Mouse (Mus musculus) thymus, postnatal 0 days (tissue): ENCODE measurements around the gene Pik3c2a. TPM values are rescaled to one million over a fixed set of nuclear protein-coding genes. Genes with fewer than 3 reads are reported as not detected.

Experiments
- DNase-seq: peaks from one replicate; pipeline ENCODE4 v3.0.0-alpha.2; 2015; ENCODE audit warnings: low spot score
- polyA plus RNA-seq: library from polyadenylated mRNA; unstranded; fragments of >200 nt; fragmentation: Nextera tagmentation; extraction: Ambion mirVana; gene quantifications from 2 replicates; pipeline ENCODE4 v1.2.1, GENCODE M21; 2015

The Pik3c2a gene
- 7.4 and 11.2 TPM in 2 replicates for polyA plus RNA-seq

DNA sequence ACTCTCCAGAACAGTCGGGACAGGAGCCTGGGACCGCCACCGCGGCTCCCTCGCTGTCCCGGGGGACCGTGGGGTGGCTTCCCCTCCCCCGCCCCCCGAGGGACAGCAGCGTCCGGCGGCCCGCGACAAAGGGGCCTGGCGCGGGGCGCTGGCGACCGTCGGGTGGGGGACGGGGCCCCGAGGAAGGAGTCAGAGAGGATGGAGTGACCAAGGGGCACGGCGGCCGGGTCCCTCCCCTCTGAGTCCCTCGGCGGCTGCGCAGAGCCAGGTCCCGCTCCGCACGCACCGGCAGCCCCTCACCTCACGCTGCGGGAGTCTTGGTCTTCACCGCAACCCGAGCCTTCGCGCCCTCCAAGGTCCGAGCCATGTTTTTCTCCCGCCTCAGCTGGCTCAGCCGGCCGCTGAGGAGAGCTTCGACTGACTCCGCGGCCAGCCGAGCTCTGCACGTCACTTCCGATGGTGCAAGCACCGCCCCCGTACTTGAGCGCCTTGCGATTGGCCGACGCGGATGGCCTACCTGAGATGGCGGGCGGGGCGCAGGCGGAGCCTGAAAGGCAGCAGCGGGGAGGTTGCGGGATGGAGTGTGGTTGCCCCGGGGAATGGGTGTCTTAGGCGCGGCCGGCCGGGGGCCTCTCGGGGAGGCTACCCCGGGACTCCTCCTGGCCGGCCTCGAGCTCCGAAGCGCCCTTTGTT is at the start of gene Pik3c2a:
Gene Pik3c2a (minus strand): TSS at position 446 of the 693 bp plus-strand sequence.
- DNase-seq = peak; percentile 92

DNA sequence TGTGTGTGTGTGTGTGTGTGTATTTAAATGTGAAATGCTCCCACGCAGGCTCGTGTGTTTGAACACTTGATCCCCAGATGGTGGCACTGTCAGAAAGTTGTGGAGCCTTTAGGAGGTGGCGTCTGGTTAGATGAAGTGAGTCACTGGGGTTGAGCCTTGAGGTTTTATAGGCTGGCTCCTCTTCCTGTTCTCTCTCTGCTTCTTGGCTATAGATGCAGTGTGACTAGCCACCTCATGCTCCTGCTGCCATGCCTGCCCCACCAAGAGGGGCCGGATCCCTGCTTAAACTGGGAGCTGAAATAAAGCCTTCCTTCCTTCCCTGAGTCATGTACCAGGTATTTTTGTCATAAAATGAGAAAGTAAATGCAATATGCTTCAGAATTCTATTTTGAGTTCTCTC is 47.9 kb upstream of the Pik3c2a start:
- no peak for DNase-seq

DNA sequence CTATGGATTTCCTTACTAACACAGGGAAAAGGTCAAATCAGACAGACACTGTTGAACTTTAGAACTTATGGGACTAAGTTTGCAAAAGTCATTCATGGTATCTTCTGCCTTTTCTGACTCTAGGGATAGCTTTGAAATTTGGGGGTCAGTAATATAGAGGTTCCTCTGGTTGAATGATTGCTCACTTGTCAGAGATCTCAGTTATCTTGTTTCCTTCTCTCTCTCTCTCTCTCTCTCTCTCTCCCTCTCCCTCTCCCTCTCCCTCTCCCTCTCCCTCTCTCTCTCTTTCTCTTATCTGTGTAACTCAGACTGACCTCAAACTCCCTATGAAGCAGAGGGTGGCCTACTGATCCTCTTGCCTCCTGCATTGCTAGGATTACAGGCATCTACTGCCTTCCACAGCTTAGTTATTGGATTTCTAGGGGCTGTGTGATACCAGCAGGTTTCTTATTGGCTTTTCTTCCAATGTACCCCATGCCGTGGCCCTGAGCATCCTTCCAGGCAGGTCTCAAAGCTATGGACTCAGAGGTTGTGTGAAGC is 41.9 kb upstream of the Pik3c2a start:
- no peak for DNase-seq

DNA sequence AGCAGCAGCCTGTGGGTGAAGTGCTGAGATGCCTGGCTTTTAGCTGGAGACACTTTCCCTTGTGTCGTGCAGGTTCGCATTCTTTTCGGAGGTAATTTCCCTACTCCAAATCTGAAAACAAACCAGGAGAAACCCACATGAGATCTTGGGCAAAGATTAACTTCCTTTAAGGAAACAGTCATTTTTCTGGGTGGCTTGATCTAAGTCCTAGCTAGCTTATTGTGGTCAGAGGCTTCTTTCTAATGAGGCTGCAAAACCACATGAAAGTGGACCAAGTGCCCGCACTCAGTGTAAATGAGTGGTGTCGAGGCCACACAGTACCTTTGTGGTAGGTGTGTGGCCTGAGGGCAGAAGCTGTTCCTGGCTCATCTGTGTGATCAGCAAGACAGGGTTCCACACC is 41.0 kb upstream of the Pik3c2a start:
- DNase-seq = no peak

DNA sequence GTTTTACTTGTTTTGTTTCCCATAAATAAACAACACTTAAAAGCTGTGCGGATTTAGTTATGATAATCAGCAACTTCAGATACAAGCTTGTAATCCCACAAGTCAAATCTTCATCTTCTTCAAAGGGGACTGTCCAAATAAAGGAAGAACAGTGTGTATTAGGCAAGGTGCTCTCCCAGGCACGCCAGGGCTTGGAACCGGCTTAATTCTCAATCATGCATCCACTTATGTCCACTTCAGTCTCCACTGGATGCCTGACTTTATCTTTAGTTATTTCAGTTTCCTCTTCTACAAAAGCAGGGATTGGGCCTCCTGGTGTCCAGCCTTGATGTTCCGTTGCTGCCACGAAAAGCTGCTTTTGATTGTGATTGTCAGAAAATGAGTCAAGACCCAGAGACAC is 40.5 kb upstream of the Pik3c2a start:
- no peak for DNase-seq

DNA sequence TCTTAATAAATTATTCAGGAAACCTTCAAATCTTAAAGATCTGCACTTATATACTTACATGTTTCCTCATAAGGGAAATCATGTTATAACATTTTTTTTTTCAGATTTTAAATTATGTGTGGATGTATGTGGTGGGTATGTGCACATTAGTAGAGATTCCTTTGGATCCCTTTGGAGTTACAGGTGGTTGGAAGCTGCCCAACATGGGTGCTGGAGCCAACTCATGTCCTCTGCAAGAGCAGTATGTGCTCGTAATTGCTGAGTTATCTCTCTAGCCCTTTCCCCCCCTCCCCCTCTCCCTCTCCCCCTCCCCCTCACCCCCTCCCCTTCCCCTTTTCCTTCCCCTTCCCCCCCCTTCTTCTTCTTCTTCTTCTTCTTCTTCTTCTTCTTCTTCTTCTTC is 39.9 kb upstream of the Pik3c2a start:
- DNase-seq = no peak

DNA sequence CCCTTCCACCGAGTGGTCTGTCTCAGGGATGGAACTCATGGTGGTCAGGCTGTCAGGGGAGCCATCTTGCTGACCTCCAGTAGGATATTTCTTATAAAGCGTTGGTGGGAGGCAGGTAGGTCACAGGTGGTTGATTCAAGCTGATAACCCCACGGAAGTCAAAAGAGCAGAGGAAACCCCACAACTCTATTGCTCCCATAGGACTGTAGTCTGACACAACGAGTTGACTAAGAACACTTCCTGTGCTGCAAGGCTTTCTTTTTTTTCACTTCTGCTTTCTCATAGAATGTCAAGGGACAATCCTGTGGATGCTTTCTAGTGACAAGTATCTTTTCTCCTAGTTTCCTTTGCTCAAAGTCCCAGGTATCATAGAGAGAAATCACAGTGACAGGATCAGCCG is 33.0 kb upstream of the Pik3c2a start:
- no peak for DNase-seq

DNA sequence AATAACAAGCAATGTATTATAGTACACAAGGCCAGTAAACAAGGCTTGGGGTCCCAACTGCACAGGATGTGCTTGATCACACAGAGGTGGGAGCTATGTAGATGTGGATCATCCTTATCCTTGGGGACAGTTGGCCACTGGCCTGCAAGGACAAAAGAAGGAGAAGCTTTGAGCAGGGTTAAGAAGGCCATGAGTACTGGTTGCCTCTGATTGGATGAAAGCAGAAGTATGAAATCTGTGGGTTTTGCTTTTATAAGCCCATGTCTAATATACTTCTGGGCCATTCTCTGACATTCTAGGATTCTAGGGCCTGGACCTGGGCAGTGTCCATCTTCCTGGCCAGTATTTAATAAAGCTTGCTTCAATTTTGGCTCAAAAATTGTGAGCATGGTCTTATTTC is 32.6 kb upstream of the Pik3c2a start:
- no peak for DNase-seq

DNA sequence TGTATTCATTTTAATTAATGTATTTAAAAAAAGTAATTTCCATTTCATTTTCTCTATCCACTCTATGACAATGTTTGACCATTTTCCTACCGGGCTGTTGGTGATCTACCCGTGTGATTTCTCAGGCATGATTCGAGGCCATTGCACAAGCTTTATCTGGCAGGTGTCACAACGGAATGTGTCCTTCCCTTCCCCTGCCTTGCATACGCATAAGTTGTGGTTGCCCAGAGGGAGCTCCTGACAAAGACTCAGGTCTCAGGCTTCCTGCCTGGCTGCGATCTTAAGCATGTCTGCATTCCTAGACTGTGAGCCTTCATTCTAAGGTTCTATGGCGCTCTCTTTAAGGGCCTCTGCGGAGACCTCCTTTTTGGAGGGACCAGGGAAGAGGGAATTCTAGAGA is 18.9 kb upstream of the Pik3c2a start:
- DNase-seq = peak; percentile 10

DNA sequence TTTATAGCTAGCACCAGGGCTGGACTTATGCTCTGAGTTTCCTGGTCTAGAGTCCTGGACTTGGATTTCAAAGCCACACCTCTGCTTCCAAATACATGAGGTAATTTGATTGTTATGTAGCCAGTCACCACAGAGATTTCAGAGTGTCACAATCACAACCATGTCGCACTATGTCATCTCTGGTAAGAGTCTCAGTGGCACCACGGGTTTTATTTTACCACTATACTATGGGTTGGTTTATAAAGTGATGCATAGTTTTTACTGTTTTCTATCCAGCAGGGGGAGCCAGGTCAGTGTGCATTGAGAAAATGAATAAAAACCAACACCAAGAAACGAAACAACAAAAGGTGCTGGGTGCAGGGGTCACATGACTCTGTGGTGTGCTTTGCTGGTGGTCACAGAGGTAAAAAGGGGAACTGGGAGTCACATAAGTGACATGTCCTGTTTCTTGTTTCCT is 15.8 kb upstream of the Pik3c2a start:
- peak; percentile 72 for DNase-seq

DNA sequence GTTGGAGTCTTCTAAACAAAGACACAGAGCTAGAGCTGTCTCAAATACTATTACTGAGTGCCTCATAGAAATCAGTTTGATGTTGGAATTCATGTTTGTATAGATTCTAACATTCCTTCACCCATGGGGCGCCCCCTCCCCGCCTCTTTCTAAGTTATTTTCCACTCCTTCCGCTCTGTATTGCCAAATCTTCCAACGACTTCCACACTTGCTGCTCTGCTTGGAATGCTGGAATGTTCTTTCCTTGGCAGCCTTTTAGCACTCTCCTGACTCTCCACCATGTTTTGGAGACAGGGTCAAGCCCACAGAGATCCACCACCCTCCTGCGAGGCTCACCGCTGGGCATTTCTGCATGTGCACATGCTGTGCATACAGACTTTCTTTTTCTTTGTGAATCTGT is 14.1 kb upstream of the Pik3c2a start:
- no peak for DNase-seq

DNA sequence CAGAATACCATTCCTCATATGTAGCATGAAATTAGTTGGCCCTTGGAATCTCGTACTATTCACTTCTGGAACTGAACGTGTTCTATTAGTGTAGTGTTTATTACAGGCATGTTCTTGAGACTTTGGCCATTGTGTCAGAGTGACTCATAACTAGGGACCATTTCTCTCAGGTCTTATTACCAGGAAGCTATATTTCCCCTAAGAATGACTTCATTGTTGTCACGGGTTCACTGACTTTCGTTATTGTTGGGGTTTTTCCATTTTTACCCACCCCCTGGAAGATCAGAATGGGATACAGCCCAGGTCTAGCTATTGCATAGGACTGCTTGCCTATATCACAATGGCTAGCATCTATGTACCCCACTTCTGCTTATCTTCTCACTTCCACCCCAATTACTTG is 13.7 kb upstream of the Pik3c2a start:
- DNase-seq = no peak

DNA sequence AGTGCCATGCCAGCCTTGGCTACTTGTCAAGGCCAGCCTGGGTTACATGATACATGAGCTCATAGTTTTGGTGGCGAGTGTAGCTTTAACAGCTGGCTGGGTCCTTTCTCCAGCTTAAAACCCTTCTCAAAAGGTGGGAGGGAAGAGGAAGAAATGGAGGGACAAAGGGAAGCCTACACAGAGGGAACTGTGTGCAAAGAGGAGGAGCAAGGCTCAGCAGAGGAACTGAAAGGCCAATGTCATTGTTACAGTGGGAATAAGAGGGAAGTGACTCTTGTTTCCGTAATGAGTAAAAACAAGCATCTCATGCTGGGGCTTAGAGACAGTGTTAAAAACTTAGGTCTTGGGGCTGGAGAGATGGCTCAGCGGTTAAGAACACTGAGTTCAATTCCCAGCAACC is 3.4 kb upstream of the Pik3c2a start:
- no peak for DNase-seq

DNA sequence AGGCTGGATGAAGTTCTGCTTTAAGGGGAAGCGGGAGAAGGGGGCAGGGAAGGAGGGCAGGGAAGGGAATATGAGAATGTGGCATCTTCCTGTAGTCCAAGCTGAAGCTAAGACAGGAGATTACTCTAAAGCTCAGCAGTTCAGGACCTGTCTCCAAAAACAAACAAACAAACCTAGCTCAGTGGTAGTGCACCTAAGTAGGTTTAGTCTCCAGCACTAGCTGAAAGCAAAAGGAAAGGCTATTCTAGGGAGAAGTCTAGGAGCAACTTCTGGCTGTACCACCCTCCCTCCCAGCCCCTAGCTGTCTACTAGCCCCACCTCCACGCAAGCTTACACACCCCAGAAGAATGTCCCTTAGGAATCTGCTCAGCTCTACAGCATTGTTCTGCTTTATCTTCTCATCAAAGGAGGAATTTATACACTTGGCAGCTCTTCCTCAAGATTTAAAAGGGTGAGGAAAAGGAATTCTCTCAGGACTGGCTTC is 1.1 kb upstream of the Pik3c2a start:
- DNase-seq = no peak

DNA sequence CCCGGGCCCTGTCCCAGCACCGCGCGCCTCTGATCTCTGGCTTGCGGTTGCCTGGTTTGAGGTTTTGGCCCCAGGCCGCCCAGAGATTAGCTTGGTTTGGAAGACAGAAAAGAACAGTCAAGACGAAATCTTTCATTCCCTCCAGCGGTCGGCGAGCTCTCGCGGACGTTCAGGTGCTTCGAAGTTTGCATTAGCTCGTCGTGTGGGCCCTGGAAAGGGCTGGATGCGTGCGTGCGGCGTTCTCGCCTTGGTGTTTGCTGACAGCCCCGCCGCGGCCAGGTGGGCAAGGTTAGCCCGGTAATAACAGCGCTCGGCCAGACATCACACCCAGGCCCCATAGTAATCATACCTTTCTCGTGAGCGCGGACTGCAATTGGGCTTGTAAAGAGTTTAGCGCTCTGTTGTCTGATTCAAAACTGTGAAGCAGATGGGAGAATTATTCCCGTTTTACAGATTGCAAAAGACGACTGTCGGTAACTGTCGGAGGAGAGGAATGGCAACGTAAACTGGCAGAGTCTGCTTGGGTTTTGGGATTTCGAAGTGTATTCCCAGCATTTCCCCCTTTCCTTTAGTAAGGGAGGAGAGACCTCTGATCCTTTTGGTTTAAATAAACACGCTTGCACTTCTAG is 562 bp upstream of the Pik3c2a start:
- DNase-seq = no peak

DNA sequence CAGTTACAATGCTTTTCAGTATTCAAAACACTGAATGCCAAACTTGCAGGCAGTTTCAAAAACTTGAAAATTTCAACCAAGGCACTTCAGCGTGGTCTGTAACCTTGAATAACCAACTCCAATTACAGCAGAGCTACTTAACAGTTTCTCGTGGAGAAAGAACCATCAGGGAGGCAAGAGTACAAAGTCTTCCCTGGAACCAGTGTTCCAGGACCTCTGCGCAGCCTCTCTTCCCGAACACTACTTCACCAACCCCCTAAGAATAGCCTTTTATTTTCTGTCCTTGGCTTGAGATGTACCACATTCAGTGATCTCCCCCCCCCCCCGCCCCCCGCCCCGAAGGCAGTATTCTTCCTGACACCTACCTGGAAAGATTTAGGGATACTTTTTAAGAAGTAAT is 1.0 kb downstream of the Pik3c2a start:
- DNase-seq = no peak

DNA sequence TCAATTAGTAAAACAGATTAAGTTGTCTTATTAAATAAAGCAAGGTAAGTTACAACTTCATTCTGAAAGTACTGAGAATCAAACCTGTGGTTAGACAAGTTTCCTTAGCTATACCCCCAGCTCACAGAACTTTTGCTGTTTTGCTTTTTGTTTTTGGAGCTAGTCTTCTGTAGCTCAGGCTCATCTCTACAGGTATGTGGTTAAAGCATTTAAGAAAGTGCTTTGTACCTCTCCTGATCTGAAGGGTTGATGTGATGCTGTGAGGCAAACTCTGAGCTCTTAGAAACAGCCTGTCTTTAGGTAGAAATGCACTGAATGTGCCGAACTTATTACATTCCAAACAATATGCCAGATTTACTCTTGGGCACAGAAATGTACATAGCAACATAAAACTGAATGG is 1.9 kb downstream of the Pik3c2a start:
- no peak for DNase-seq

DNA sequence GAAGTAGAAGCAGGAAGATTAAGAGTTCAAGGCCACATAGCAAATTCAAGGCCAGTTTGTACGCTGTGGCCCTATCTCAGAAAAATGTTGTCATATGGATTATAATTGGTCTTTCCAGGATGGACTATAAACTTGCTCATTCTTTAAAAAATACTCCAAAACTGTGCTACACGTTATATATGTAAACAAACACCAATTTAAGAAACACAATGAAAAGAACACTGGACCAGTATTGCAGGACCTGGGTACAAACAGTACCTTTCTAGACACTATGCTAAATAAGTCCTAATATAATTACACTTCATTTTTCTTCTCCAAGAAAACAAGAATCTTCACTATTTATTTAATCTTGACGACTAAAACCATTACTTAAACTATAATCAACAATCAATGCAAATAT is 11.6 kb downstream of the Pik3c2a start:
- DNase-seq = no peak

DNA sequence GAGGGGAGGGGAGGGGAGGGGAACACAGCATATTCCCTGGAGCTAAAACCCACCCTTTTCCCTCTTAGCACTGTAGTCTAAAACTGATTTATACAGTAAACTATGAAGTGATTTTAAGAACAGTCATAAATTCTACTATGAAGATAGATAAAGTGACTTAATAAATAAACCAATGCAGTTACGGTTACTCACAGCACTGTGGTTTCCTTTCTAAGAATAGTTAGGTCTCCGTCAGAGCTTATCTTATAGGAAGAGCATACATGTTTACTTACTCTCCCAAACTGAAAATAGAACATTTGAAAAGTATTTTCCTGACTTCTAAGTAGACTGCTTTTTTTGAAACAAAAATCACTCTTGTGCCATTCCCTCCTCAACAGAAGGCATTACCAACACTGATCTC is 12.3 kb downstream of the Pik3c2a start:
- DNase-seq = no peak

DNA sequence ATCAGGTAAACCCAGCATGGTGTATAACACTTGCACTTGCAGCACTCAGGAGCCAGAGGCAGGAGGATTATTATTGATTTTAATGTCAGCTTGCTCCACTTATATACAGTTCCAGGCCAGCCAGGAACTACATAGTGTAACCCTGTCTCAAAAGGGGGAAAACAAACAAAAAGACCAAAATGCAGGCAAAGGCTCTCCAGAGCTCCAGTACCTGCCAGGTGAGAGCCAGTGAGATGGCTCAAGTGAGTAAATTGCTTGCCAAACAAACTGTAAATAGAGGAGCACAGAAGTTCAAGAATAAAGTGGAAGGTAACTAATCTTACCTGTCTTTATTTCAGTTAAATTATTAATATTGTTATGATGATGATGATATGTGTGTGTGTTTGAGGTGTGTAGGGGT is 16.0 kb downstream of the Pik3c2a start:
- no peak for DNase-seq

DNA sequence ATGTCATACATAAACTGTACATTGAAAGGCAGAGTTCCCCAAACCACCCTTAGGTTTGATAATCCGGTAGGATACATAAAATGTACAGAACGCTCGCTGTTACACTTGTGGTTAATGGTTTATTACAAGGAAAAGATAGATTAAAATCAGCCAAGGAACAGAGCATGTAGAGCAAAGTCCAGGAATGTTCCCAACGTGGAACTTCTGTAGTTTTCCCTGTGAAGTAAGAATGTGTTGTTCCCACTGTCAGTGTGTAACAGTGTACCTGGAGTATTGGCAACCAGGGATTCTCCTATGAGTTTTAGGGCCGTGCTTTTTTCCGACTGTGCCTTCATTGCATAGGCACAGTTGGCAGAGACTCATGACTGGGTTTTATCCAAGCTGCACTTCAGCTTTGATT is 17.5 kb downstream of the Pik3c2a start:
- no peak for DNase-seq

DNA sequence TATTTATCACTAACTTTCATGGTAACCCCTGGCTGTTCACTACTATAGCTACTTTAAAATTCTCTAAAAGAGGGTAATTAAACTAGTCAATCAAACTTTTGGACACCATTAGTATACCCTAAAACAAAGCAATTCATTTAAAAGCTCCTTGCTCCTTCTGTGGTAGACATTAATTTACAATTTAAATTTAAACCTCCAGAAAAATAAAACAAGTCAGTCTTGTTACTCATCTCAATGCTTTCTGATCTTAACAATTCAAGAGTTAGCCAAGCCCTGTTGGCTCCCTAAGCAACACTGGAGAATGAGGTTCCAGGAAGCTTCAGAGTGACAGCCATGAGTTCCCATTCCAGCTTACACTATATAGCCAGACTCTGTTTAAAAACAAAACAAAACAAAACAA is 22.2 kb downstream of the Pik3c2a start:
- no peak for DNase-seq

DNA sequence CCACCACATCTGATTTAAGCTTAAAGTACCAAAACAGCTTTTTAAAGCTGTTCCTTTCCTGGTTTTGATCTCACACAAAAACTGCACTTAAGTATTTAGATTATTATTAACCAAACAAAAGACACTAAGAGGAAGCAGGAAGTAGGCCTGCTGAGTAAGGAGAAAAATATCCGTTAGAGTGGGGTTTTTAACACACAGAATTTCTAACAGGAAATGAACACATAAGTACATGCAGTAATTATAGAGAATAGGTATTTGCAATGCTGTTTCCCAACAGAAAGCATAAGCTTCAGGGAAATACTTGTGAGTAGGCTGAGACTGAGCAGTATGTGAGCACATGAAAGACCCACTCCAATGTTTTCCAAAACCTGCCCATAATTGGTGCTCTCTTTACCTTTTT is 33.8 kb downstream of the Pik3c2a start:
- peak; percentile 32 for DNase-seq
